Mouse (Mus musculus) hindbrain, embryonic 10.5 days (tissue): Measurements from ENCODE around the gene Ulk4. TPM values are rescaled to one million over a fixed set of nuclear protein-coding genes. Genes with fewer than 3 reads are reported as not detected.

Experiments
- DNase-seq: peaks from one replicate; pipeline ENCODE4 v3.0.0-alpha.2; 2017; ENCODE audit warnings: low spot score
- H3K27ac ChIP-seq: fragments of 300-500 bp; sonication (generic); 2 replicates; pipeline ENCODE4 v1.5.1; 2016; ENCODE audit warnings: mild to moderate bottlenecking, moderate library complexity
- H3K27me3 ChIP-seq: fragments of 300-500 bp; sonication (generic); 2 replicates; pipeline ENCODE4 v1.6.1; 2016; ENCODE audit warnings: mild to moderate bottlenecking; ENCODE audit not compliant: poor library complexity, insufficient read depth, severe bottlenecking
- H3K36me3 ChIP-seq: fragments of 300-500 bp; sonication (generic); 2 replicates; pipeline ENCODE4 v1.6.1; 2016; ENCODE audit warnings: mild to moderate bottlenecking, moderate library complexity
- H3K4me1 ChIP-seq: fragments of 300-500 bp; sonication (generic); replicated peaks from 2 replicates; pipeline ENCODE4 v1.6.1; 2016; ENCODE audit warnings: mild to moderate bottlenecking
- H3K4me3 ChIP-seq: fragments of 300-500 bp; sonication (generic); 2 replicates; pipeline ENCODE4 v1.5.1; 2016; ENCODE audit warnings: mild to moderate bottlenecking, moderate library complexity
- H3K9me3 ChIP-seq: fragments of 300-500 bp; sonication (generic); 2 replicates; pipeline ENCODE4 v1.6.1; 2016; ENCODE audit warnings: mild to moderate bottlenecking, moderate library complexity
- WGBS: fragments of 180-500 bp; shearing (Covaris S2); methylation state at CpG from one replicate; pipeline ENCODE4 v1.1.7; 2016; 5-methylcytosine and 5-hydroxymethylcytosine counted together
- polyA plus RNA-seq: library from polyadenylated mRNA; unstranded; fragments of >200 nt; fragmentation: Nextera tagmentation; extraction: Ambion mirVana; gene quantifications from 2 replicates; pipeline ENCODE4 v1.2.1, GENCODE M21; 2016

The Ulk4 gene
- polyA plus RNA-seq, 1 experiment from 2014 or later = 123 TPM

DNA sequence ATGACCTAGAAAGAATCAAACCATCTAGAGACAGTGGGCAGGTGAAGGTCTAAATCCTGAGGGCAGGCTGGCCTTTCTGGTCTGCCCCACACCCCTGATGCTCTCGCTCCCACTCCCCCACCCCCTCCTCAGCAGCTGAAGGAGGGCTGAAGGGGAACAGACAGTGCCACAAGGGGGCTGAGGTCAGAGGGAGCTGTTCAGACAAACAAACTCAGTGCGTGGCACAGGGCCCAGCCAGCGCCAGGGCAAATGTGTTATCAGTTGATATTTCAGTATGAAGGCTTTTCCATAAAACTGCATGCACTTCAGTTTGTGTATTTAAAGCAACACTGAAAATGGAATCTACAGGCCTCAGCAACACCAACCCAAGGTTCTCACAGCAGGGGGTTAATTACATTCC is 128.4 kb downstream of the Ulk4 start:
- DNase-seq = no peak
- Histone ChIP-seq H3K27me3 (no peaks in the 10 kb centered on the region), H3K9me3 (no peaks in the 10 kb centered on the region), H3K4me3 (no peak overlapping the region), H3K36me3 (peaks cover 6% of the 10 kb centered on the region), H3K4me1 (peaks cover 21% of the 10 kb centered on the region), H3K27ac (no peak overlapping the region)
- 12% methylated on average over 3 of the region's 3 CpGs for WGBS

- H3K36me3 ChIP-seq = peaks cover 12% of the 10 kb centered on the region
- DNase-seq = no peak
- H3K4me1 ChIP-seq = peaks cover 2% of the 10 kb centered on the region; the same call in 1 of the 2 replicates
- H3K9me3 ChIP-seq = no peaks in the 10 kb centered on the region
- 91% methylated on average over 6 of the region's 6 CpGs for WGBS
- no peaks in the 10 kb centered on the region for H3K27me3 ChIP-seq
- H3K27ac ChIP-seq = no peak overlapping the region
- no peak overlapping the region for H3K4me3 ChIP-seq
These were observed 133.8 kb downstream of the Ulk4 start for GRCm38 (mm10) chr9:121143208-121143607.

- H3K27me3 ChIP-seq = no peaks in the 10 kb centered on the region
- 87% methylated on average over 6 of the region's 6 CpGs for WGBS
- H3K9me3 ChIP-seq = no peaks in the 10 kb centered on the region
- H3K4me1 ChIP-seq = 0 out of 2 replicates have a peak, but pooled peaks cover 4% of the 10 kb centered on the region
- no peak for DNase-seq
- H3K36me3 ChIP-seq = no peaks in the 10 kb centered on the region
- no peak overlapping the region for H3K27ac ChIP-seq
- no peak overlapping the region for H3K4me3 ChIP-seq
These were observed 144.4 kb downstream of the Ulk4 start for GRCm38 (mm10) chr9:121132549-121132948.

GRCm38 (mm10) chr9:121129533-121129932 is 147.5 kb downstream of the Ulk4 start:
- Histone ChIP-seq H3K4me3 (no peak overlapping the region), H3K9me3 (no peaks in the 10 kb centered on the region), H3K36me3 (no peaks in the 10 kb centered on the region), H3K4me1 (0 out of 2 replicates have a peak, but pooled peaks cover 15% of the 10 kb centered on the region), H3K27ac (no peak overlapping the region), H3K27me3 (no peaks in the 10 kb centered on the region)
- WGBS = 96% methylated on average over 2 of the region's 2 CpGs
- no peak for DNase-seq

DNA sequence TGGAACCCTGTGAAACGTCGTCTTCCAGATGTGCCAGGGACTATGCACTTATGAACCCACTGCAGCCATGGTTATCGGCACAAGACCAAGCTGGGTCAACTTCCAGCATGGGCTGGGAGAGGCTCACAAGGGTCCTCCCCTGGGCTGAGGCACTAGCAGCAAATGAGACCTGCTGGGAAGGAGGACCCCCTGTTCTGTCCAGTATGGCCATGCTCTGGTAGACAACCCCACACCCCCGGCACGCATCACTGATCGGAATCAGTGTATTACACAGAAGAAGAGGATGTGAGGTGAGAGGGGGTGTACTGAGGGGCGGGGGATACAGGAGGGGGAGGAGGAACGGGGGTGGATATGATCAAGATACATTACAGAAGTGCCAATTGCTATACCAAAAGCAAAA is 148.1 kb downstream of the Ulk4 start:
- Histone ChIP-seq H3K9me3 (no peaks in the 10 kb centered on the region), H3K4me1 (0 out of 2 replicates have a peak, but pooled peaks cover 15% of the 10 kb centered on the region), H3K36me3 (no peaks in the 10 kb centered on the region), H3K27ac (no peak overlapping the region), H3K27me3 (no peaks in the 10 kb centered on the region), H3K4me3 (no peak overlapping the region)
- WGBS = 83% methylated on average over 8 of the region's 8 CpGs
- DNase-seq = no peak

DNA sequence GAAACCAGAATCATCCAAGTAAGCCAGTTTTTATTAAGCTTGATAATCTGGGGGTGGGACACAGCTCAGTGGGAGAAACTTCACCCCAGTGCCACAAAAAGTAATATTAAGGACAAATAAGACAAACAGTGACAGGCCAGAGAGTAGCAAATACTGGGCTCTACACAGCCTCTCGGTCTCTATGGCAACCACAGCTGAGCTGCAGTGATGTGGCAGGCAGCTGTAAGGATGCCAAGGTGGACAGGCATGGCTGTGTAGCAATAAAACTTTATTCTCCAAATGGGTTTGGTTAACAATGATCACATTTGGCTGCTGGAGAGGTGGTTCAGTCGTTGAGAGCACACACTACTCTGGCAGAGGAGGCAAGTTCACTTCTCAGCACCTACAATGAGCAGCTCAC is 150.0 kb downstream of the Ulk4 start:
- WGBS = 64% methylated on average over 2 of the region's 2 CpGs
- Histone ChIP-seq H3K27ac (no peak overlapping the region), H3K27me3 (no peaks in the 10 kb centered on the region), H3K36me3 (no peaks in the 10 kb centered on the region), H3K4me3 (no peak overlapping the region), H3K4me1 (0 out of 2 replicates have a peak, but pooled peaks cover 15% of the 10 kb centered on the region), H3K9me3 (no peaks in the 10 kb centered on the region)
- no peak for DNase-seq

DNA sequence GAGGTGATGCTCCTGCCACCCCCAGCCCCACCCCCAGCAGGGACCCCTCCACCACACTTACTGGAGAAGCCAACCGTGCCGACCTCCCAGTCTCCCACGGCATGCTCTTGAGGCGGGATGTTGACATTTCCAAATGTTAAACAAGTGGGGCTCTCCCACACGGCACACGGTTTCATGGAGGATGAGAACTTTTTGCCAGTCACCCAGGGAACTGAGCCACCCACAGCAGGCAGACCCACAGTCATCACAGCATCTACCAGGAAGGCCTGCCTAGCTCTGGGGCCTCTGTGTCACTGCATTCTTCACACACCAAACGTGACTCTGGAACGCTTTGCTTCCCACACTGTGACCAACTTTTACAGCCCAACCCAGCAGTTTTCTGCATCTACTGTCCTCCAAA is 152.3 kb downstream of the Ulk4 start:
- Histone ChIP-seq H3K4me1 (peaks cover 11% of the 10 kb centered on the region; the same call in 1 of the 2 replicates), H3K36me3 (no peaks in the 10 kb centered on the region), H3K4me3 (no peak overlapping the region), H3K9me3 (no peaks in the 10 kb centered on the region), H3K27ac (no peak overlapping the region), H3K27me3 (no peaks in the 10 kb centered on the region)
- DNase-seq = no peak
- WGBS = 86% methylated on average over 8 of the region's 8 CpGs

DNA sequence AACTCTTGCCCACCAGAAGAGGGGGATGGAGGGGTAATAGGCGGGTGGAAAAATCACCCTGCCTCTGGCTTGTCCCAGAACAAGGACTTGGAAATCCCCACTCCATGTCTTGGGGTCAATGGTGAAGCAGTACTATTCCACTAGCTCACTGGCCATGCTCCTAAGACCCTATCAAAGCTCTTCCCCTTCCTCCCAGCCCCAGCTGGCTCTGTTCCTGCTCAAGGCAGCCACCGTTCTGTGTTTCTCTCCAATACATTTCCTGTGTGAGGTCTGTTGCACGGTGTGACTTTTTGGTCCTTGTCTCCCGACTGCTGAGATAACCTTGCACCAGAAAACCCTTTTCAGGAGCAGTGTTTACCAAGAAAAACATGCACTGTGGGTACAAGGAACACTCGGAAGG is 155.0 kb downstream of the Ulk4 start:
- DNase-seq = no peak
- no peaks in the 10 kb centered on the region for H3K36me3 ChIP-seq
- peaks cover 10% of the 10 kb centered on the region; the same call in 1 of the 2 replicates for H3K4me1 ChIP-seq
- no peaks in the 10 kb centered on the region for H3K27me3 ChIP-seq
- WGBS = 79% methylated on average over 5 of the region's 5 CpGs
- H3K4me3 ChIP-seq = no peak overlapping the region
- no peak overlapping the region for H3K27ac ChIP-seq
- no peaks in the 10 kb centered on the region for H3K9me3 ChIP-seq

- Histone ChIP-seq H3K4me1 (no peaks in the 10 kb centered on the region; the same call in 1 of the 2 replicates), H3K27ac (no peak overlapping the region), H3K27me3 (no peaks in the 10 kb centered on the region), H3K9me3 (no peaks in the 10 kb centered on the region), H3K36me3 (no peaks in the 10 kb centered on the region), H3K4me3 (no peak overlapping the region)
- 79% methylated on average over 4 of the region's 4 CpGs for WGBS
- no peak for DNase-seq
These were observed 159.1 kb downstream of the Ulk4 start for GRCm38 (mm10) chr9:121117936-121118335.

DNA sequence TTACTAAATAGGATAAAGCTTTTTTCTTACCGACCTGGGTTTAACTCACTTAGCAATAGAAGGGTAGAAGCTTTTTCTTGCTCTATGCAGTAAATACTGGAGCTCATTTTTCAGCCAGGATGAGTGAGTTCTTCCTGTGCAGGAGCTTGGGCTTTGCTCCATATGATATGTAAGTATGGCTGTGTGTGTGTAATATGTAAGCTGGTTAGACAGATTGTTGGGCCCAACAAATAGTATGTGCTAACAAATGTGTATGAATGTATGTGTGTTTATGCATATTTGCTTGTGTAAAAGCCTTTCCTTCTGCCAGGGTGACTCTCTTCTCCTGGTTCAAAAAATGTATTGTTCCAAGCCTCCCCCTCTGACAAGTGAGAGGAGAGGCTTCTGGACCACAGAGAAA is 164.9 kb downstream of the Ulk4 start:
- Histone ChIP-seq H3K36me3 (no peaks in the 10 kb centered on the region), H3K27ac (no peak overlapping the region), H3K9me3 (no peaks in the 10 kb centered on the region), H3K4me1 (peaks cover 21% of the 10 kb centered on the region), H3K4me3 (no peak overlapping the region), H3K27me3 (peaks cover 7% of the 10 kb centered on the region)
- 72% methylated on average over 1 of the region's 1 CpGs for WGBS
- no peak for DNase-seq

DNA sequence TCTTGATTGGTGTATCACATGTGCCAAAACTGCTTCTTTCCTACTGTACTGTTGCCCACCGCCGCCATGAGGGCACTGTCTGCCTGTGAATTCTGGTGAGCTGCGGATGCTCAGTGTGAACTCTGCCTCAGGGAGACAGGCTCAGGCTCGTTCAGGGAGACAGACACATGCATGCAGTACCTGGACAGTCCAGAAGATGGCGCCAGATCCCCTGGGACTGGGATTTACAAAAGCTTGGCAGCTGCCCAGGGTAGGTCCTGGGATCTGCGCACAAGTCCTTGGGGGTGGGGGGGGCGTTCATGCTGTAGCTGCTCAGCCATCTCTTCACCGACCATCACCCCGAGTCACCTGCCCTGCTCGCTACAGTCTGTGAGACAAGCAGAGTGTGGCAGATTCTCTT is 168.9 kb downstream of the Ulk4 start:
- Histone ChIP-seq H3K4me1 (peaks cover 24% of the 10 kb centered on the region), H3K4me3 (no peak overlapping the region), H3K36me3 (no peaks in the 10 kb centered on the region), H3K27ac (no peak overlapping the region), H3K27me3 (peaks cover 13% of the 10 kb centered on the region), H3K9me3 (no peaks in the 10 kb centered on the region)
- WGBS = 10% methylated on average over 10 of the region's 10 CpGs
- peak; percentile 90 for DNase-seq

- Histone ChIP-seq H3K4me1 (peaks cover 24% of the 10 kb centered on the region), H3K36me3 (no peaks in the 10 kb centered on the region), H3K27me3 (peaks cover 13% of the 10 kb centered on the region), H3K4me3 (no peak overlapping the region), H3K27ac (no peak overlapping the region), H3K9me3 (no peaks in the 10 kb centered on the region)
- no peak for DNase-seq
- 72% methylated on average over 5 of the region's 5 CpGs for WGBS
These were observed 169.4 kb downstream of the Ulk4 start for GRCm38 (mm10) chr9:121107643-121108042.

- Histone ChIP-seq H3K27ac (no peak overlapping the region), H3K4me1 (peaks cover 20% of the 10 kb centered on the region), H3K9me3 (no peaks in the 10 kb centered on the region), H3K27me3 (peaks cover 13% of the 10 kb centered on the region), H3K36me3 (no peaks in the 10 kb centered on the region), H3K4me3 (no peak overlapping the region)
- WGBS = 24% methylated on average over 11 of the region's 11 CpGs
- no peak for DNase-seq
These were observed 169.9 kb downstream of the Ulk4 start for GRCm38 (mm10) chr9:121107101-121107500.

DNA sequence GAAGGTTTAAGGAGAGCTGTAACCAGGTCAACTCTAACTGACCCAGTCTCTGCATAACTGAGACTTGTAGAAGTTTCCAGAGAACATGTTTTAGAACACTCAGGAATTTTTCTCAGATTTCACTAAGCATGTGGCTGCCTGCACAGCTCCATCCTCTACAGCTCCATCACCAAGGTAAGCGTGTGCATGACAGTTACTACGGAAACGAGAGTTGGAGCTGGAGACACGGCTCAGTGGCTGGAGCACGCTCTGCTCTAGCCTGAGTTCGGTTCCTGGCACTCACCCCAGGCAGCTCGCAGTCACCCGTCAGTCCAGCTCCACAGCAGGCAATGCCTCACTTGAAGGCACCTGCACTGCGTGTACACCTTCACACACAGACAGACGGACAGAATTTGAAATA is 175.5 kb downstream of the Ulk4 start:
- Histone ChIP-seq H3K4me1 (peaks cover 14% of the 10 kb centered on the region), H3K4me3 (no peak overlapping the region), H3K27ac (no peak overlapping the region), H3K9me3 (no peaks in the 10 kb centered on the region; the same call in 1 of the 2 replicates), H3K27me3 (peaks cover 2% of the 10 kb centered on the region; the same call in 1 of the 2 replicates), H3K36me3 (no peaks in the 10 kb centered on the region)
- no peak for DNase-seq
- 87% methylated on average over 10 of the region's 10 CpGs for WGBS
